Mouse (Mus musculus): ENCODE measurements around the gene Rxrg. TPM values are rescaled to one million over a fixed set of nuclear protein-coding genes. Genes with fewer than 3 reads are reported as not detected.

The Rxrg gene
- total RNA-seq (2021), result 10 to 100 TPM; 12.5 to 20.6 TPM
- long read RNA-seq, experiment 1, transcript Rxrg-201 (10 exons, 2,110 nt), result major isoform, 8 of 10 reads
- long read RNA-seq, experiment 1, partial matches to known transcripts, result 1 of 10 reads
- long read RNA-seq, experiment 1, other reads (novel, unspliced or antisense), result 1 of 10 reads
- long read RNA-seq, experiment 2, transcript Rxrg-201 (10 exons, 2,110 nt), result major isoform, 16 of 16 reads
- long read RNA-seq, experiment 2, partial matches to known transcripts, result 0 of 16 reads
- long read RNA-seq, experiment 2, other reads (novel, unspliced or antisense), result 0 of 16 reads

DNA sequence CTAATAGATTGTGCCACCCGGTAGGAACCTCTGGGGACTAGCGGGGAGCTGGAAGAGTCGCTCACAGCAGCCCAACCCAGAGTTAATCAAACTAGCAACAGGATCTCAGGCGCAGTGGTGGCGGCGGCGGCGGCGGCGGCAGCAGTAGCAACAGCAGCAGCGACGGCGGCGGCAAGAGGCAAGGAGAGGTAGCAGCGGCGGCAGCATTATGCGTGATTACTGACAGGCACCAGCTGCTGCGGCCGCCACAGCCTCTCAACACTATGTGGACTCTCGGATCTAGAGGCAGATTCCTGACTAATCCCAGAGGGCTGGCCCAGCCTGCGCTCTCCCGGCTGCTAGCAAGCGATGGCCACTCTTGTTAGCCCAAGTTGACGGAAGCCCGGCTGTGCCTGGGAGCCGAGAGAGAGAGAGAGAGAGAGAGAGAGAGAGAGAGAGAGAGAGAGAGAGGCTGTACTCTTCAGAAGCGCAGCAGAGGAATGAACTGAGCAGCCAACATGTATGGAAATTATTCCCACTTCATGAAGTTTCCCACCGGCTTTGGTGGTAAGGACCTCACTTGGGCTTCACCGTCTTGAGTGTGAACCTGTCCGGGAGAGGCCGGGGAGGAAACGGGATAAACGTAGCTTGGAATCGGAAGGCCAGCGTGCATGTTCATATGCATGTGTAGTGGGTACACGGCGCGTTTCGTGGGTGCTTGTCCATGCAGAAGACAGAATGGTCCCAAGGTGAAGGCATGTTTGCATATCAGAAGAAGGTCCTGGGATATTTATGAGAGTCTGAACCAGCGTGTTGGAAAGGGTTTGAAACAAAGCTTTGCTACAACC is at the start of gene Rxrg:
Gene Rxrg (plus strand): TSS at position 130 of the 827 bp plus-strand sequence.
- DNase-seq (ENCODE audit: low spot score in 2 of 2), result peak; percentile 43 to 66

DNA sequence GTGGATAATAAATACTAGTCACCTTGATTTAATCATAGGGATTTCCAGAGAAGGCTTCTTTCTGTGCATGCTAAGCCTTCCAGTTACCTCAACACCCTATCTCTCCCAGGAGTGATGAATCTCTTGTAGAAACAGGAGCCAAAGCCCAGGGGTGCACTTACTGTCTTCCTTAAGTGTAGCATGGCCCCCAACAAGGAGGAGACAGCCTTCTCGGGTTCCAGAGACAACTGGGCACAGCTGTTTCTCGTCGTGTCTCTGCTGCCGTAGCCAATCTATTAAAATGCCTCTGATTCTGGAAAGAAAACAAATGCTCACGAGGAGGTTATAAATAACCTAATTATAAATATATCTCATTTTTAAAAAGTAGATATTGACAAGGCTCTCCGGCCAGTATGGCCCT is 48.9 kb upstream of the Rxrg start:
- no peak for DNase-seq (ENCODE audit: low spot score in 2 of 2)

DNA sequence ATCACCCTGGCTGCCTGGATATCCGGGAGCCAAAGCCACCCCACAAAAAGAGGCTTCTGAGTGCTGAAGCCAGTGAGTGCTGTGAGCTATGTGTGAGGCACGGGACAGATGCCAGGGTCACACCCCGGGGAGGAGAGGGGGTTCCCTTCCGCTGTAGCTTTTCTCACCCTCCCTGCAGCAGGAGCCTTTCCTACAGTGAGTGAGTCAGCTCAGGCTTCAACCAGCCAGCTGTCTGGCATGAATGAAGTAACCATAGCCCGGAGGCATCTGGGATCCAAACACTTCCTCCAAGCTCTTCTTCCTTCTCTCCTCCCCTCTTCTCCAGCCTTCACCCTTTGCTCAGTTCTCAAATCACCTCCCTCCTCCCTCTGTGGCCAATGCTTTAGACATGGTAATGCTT is 46.6 kb upstream of the Rxrg start:
- DNase-seq (ENCODE audit: low spot score in 2 of 2), result peak; percentile 23 to 28

DNA sequence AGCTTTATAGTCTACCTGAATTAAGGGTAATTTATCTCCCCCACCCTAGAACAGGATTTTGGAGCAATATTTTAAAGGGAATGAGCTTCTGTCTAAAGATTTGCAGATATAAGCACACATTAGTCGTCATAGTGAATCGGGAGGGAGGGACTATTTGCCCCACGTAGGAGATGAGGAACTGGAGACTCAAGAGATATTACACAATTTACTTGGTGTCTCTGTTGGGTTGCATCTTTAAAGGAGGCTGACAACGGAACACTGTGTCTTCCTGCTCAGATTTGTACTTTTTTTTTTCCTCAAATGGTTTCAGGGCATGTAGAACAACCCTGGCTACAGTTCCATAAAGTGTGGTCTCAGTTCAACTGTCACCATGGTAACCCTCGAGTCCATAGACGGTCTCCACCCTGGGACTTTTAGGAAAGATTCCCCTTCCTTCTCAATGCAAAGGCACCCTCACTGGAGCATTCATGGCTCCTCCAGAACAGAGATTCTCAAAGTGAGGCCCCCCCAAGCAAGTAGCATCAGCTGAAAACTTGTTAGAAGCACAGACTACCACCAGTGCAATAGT is 44.1 kb upstream of the Rxrg start:
- DNase-seq (ENCODE audit: low spot score in 2 of 2), result no peak

- no peak for DNase-seq (ENCODE audit: low spot score in 2 of 2)
These were observed 31.6 kb upstream of the Rxrg start for GRCm38 (mm10) chr1:167566571-167566970.

DNA sequence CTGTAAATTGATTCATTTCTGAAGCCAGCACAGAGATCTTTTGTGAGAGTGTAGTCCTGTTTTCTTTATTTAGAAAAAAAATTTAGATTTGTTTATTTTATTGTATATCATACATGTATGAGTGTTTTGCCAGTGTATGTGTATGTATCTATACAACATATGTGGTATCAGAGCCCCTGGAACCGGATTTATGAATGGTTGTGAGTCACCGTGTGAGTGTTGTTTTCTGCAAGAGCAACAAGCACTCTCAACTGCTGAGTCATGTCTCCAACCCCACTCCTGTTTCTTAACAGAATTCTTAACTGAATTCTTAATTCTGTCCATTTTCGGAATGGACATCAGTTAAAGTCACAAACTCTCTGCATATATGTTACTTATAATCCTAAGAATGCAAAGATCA is 19.1 kb upstream of the Rxrg start:
- DNase-seq (ENCODE audit: low spot score in 2 of 2), result no peak

- no peak for DNase-seq (ENCODE audit: low spot score in 2 of 2)
These were observed 15.0 kb upstream of the Rxrg start for GRCm38 (mm10) chr1:167583195-167583594.

- DNase-seq (ENCODE audit: low spot score in 2 of 2), result no peak
These were observed 14.3 kb upstream of the Rxrg start for GRCm38 (mm10) chr1:167583888-167584287.

- DNase-seq (ENCODE audit: low spot score in 2 of 2), result no peak
These were observed 9.2 kb upstream of the Rxrg start for GRCm38 (mm10) chr1:167588747-167589558.

- DNase-seq (ENCODE audit: low spot score in 2 of 2), result no peak
These were observed 6.0 kb upstream of the Rxrg start for GRCm38 (mm10) chr1:167592175-167592574.

DNA sequence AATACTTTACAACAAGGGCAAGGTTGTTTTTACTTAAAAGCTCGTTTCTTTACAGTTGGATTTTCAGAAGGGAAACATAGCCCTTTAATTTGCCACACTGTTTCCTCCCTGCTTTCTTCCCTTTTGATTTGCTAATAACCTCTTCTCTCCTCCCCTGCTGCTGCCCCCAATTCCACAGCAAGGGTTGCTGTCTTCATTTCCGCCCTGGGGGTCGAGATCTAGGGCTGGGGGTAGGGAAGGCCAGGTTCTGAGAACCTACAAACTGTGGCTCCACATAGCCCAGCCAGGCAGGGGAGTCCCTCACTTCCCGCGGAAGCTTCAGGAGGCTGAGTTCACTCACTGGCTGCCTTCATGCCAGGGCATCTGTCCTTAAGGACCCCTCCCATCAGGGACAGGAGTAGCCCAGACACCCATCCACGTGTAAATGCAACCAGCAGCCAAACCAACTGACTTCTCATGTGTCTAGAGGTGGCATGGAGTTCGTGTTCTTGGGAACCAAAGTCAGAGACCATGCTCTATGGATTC is 1.1 kb downstream of the Rxrg start:
- DNase-seq (ENCODE audit: low spot score in 2 of 2), result no peak

DNA sequence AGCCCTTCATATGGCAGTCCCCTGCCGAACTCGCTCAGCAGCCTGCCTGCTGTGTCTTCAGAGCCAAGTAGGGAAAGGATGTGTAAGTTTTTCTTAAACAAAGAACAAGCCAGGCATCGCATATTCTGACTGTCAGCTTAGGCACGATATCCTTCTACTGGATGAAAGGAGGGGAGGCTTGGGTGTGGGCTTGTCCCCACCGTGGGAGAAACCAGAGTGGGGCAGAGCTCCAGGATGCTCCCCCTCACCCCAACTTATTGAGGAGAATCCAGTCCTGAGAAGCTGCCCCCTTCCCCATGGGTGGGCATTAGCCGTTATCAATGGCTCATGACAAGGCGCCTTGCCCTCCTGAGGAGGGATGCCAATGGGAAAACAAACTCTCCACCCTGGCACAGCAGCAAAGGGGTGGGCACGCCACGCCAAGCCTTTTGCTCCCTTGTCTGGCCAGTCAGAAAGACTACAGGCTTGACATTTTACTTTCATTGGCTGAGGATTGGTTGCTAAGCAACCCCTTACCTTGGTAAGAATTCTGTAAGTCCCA is 10.1 kb downstream of the Rxrg start:
- peak; percentile 20 to 29 for DNase-seq (ENCODE audit: low spot score in 2 of 2)

DNA sequence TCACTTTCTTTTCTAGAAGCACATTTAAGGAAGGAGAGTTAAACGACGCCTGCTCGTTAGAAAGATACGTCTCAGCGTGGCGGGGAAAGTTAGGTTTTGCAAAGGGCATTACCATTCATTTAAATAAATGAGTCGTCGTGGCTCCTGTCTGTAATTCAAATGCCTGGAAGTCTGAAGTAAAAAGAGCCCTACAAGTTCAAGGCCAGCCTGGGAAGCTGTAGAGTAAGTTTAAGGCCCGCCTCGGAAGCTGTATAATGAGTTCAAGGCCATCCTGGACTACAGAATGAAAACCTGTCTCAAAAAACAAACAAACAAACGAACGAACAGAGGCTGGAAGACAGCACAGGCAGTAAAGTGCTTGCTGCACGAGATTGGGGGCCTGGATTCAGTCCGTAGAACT is 18.9 kb downstream of the Rxrg start:
- no peak for DNase-seq (ENCODE audit: low spot score in 2 of 2)

DNA sequence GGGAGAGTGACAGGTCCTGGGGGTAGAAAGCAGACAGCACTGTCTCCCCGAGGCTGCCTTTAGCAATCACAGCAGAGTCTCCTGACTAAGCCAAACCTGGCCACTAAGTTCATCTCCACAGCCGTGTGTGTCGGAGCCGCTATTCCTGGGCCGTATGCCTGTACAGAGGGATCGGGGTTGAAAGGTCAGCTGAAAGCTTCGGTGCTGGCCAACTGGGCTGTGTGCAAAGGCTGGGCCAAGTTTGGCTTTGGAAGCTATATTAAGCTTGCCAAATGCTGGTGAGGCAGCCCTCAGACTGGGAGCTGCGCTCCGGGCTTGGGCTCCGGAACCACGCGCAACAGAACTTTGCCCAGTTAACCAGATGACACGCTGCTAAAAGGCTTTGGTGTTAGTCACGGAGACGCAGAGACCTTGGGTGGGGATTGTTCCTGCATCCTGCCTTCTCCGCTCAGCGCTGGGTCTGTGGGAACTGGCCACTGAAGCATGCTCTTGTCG is 19.9 kb downstream of the Rxrg start:
- no peak for DNase-seq (ENCODE audit: low spot score in 2 of 2)

DNA sequence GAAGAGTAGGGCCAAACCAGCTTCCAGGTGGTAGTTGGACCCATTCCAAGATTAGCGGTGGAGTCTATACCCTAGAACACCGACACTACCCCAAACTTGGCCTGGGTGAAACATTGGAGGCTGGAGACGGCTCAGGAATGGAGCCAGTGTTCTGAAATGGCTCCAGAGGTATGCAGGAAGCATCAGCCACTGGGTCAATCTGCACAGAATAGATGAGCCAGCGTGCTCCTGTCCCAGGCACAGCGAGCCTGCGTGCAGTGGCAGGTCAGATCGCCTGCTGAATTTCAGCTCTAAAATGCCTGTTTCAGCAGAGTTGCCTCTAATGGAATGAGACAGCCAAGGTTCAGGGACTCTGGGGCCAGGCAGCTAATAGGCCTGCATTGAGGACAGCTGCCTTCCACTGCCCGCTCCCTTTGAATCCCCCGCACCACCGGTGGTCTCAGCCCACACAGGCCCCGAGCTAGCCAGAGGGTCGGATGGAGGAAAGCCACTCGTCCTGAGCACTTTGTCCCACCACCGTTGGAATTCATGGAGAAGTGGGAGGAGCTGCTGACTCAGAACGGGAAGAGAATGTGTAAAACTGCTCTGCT is 22.1 kb downstream of the Rxrg start:
- DNase-seq (ENCODE audit: low spot score in 2 of 2), result no peak

GRCm38 (mm10) chr1:167625098-167625497 is 26.9 kb downstream of the Rxrg start:
- no peak for DNase-seq (ENCODE audit: low spot score in 2 of 2)

DNA sequence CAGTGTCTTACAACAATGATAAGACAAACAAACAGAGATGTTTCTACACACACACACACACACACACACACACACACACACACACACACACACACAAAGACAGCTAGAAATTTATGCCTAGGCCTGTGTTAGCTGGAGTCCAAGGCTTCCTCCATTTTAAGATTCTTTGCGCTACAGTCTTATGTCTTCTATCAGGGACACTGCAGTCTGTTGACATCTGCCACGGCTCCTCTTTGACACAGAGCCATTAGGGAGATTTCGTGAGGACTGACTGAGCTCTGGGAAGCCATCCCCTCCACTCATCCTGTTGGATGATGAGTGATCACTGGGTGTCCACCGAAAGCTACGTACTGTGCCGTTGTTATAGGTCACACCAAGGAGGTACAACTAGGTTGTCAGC is 33.6 kb downstream of the Rxrg start:
- DNase-seq (ENCODE audit: low spot score in 2 of 2), result no peak

DNA sequence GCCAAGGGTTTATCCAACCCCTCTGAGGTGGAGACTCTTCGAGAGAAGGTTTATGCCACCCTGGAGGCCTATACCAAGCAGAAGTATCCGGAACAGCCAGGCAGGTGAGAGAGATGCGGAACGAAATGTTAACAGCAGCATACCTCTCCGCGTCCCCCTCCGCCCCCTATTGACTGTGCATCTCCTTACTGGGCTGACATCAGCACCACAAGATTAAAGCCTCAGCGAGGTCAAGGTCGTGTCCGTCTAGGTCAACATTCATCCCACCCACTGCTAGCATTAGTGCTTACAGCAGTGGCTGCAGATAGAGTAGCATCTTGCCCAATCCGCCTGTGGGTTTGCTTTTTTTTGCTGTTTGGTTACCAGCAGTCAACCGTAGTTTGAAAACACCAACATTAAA is 37.5 kb downstream of the Rxrg start:
- no peak for DNase-seq (ENCODE audit: low spot score in 2 of 2)

GRCm38 (mm10) chr1:167636948-167637347 is 38.8 kb downstream of the Rxrg start:
- DNase-seq (ENCODE audit: low spot score in 2 of 2), result peak; percentile 62 to 71

- peak; percentile 24 to 30 for DNase-seq (ENCODE audit: low spot score in 2 of 2)
These were observed 39.9 kb downstream of the Rxrg start for GRCm38 (mm10) chr1:167638053-167638452.
